Mouse (Mus musculus) lung, postnatal 14 days (tissue): ENCODE data around the gene A830005F24Rik.
A peak's percentile ranks its signal among the peaks of the same experiment; 100 is the strongest.

Source experiments
- DNase-seq: peaks from one replicate; pipeline ENCODE4 v3.0.0; 2021

The A830005F24Rik gene

DNA sequence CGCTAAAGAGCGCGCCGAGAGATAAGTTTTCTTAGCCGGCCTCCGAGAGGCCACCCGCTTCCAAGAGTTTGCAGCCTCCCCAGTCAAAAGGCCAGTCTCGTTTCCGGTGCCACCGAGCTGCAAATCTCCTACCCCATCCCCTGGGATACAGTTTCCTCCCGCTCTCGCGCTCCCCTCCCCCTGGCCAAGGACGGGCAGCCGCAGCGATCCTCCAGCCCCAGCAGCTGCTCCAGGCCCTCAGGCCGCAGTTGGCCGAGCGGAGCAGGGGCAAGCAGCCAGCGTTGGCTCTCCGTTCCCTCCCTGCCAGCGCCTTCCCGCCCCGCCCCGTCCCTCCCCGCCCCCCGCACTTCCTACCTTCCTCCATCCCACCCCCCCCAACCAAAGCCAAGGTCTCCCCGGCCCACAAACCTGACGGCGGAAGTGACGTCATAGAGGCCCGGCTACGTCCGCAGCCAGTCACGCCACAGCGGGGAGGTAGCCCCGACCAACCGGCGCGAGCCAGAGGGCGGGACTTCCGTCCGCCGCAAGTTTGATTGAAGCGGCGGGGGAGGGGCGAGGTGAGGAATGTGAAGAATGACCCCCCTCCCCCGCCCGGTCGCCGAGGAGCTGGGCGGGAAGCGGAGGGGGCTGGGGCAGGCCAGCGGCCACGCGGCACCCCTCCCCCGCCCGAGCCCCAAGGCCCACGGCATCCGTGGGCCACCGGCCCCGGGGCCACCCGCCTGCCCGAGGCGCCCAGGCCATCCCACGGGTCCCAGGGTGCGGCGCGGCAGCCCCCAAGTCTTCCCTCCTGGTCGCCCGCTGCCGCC is 32.3 kb downstream of the A830005F24Rik start:
- DNase-seq, result peak; percentile 99

DNA sequence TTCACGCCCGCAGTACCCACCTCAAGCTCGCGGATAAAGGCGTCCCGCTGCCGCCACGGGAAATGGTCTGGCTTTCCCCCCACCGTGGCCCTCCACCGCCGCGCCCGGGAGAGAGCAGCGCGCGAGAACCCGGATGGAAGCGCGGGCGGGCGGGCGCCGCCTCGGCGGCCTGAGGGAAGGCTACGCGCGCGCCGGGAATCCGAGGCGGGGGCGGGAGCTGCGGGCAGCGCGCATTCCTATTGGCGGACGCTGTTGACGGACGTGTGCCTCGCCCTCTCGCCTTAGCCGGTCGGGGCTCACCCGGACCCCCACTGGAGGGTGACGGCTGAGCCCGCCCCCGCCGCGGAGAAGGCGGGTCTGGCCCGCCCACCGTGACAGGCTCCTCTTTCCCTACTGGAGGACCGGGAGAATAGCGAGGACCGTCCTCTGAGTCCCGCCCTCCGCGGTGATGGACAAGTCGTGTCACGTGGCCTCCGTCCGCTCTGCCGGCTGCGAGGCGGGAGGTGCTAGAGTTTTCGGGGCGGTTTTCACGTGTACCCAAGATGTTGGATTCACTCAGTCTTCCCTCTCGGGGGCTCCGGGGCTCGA is 33.1 kb downstream of the A830005F24Rik start:
- DNase-seq, result peak; percentile 99

GRCm38 (mm10) chr13:48547623-48548022 is 34.3 kb downstream of the A830005F24Rik start:
- DNase-seq, result no peak

- DNase-seq, result no peak
These were observed 34.9 kb downstream of the A830005F24Rik start for GRCm38 (mm10) chr13:48548296-48548695.

DNA sequence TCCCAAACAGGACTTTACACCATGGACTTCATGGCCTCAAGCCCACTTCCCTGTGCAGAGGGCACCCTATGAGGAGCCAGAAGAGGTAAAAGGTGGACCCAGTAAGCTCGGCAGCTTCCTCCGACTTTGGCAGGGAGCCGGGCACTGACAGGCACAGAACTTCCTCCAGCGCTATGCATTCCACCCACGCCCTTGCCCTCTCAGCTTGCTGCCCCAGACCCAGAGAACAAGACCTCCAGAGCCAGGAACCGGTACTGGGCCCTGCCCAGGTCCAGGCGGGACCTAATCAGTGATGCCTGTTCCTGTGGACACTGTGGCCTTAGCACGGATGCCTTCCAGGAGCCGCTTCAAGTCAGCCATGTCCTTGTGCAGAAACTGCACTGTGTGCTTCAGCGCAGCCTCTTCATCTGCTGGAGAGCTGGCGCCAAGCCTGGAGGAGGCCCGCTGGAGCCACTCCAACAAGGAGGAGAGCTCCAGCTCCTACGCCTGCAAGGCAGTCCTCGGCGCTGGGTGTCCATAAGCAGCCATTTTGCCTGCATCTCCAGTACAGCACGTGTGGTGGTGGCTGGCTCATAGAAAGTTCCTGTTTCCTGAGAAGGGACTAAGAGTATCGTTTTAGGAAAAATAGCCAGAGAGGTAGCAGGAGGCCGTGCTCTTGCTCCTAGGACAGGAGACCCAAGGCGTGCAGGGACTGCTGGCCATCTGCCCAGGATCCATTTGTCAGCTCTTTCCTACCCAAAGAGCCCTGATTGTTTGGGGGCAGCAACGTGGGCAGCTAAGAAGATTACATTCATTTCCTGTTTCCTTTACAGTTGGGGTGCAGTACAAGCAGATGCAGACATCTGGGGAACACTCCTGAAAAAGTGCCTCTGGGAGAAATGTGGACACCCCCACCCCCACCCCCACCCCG is 39.1 kb downstream of the A830005F24Rik start:
- peak; percentile 94 for DNase-seq

DNA sequence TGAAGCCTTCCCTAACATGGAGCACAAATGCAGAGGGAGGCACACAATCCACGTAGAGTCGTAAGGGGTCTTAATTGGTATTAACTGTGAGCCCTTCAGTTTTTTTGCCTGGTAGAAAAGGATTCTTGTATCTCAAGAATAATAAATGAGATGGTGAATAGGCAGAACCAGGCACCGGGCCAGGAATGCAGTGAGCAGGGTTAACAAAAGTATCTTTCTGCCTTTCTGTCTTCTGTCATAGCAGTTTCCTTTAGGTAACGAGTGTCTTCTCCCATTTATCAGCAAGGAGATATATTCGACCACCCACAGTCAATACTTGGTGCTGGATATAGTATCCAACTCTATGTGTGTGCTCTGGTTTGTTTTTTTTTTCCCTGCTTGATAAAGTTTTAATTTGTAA is 40.1 kb downstream of the A830005F24Rik start:
- no peak for DNase-seq

DNA sequence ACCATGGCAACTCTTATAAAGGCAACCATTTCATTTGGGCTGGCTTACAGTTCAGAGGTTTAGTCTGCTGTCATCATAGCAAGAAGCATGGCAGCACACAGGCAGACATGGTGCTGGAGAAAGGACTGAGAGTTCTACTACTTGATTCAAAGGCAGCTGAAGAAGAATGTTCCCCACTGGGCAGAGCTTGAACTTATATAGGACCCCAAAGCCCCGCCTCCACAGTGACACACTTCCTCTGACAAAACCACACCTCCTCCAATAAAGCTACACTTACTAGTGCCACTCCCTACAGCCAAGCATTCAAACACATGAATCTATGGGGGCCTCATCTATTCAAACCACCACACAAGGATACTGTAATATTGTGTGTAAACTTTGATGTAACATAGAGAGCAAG is 41.2 kb downstream of the A830005F24Rik start:
- no peak for DNase-seq

DNA sequence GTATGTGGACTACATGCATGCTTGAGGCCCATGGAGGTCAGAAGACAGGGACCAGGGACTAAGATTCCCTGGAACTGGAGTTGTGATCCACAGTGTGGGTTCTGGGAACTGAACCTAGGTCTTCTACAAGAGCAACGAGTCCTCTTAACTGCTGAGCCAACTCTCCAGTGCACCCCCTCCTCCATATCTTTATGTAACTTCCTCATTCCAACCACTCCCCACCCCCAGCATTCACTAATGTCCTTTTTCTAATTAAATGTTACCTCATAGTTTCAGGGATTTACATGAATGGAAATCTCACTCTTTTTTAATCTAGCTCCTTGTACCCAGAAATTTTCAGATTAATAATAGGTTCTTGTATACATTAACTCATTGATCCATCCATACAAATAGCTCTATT is 42.6 kb downstream of the A830005F24Rik start:
- DNase-seq, result no peak

- no peak for DNase-seq
These were observed 48.1 kb downstream of the A830005F24Rik start for GRCm38 (mm10) chr13:48561481-48561880.

DNA sequence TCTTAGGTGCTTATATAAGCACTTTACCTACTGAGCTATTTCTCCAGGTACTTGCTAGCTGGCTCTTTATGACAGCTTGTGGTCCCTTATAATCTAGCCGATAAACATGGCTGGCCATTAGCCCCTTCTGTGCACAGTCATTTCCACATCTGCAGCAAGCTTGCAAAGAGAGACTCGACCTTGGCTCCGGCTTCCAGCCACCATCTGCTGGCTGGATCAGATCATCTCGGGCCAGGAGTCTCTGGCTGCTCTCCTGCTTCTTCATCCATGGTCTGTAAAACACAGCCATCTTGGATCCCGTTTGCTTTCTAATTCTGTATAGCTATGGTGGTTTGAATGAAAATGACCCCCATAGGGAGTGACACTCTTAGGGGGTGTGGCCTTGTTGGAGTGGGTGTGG is 49.0 kb downstream of the A830005F24Rik start:
- no peak for DNase-seq
